Mouse (Mus musculus) urinary bladder, postnatal 36 days (tissue): Measurements from ENCODE around the gene D17H6S53E.
"Not testable (repeated sequence)": the region's sequence is repeated elsewhere in the genome, so short reads cannot be mapped to it uniquely, and the experiment has no call there.

ENCODE experiments used
- DNase-seq, 2 experiments: peaks; one replicate each; pipeline ENCODE4 v3.0.0; 2022; ENCODE audit warnings: low spot score in 2 of 2, mixed read lengths in 1 of 2

Gene D17H6S53E

GRCm38 (mm10) chr17:35101161-35101560, 25.0 kb upstream of the D17H6S53E start:
- no peak for DNase-seq

DNA sequence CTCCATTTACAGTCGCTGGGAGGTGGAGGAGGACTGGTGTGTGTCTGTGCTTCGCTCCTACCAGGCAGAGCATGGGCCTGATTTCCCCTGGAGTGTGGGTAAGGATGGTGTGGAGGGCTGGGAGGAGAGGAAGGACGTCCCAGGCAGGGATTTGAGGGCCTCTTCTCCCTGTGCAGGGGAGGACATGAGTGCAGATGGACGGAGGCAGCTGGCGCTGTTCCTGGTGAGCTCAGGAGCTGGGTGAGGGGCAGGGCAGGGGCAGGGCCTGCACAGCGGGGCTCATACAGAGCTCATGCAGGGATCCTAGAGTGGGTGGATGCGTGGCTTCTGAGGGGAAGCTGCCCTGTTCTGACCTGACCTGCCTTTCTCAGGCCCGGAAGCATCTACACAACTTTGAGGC, 23.9 kb upstream of the D17H6S53E start:
- no peak for DNase-seq

DNA sequence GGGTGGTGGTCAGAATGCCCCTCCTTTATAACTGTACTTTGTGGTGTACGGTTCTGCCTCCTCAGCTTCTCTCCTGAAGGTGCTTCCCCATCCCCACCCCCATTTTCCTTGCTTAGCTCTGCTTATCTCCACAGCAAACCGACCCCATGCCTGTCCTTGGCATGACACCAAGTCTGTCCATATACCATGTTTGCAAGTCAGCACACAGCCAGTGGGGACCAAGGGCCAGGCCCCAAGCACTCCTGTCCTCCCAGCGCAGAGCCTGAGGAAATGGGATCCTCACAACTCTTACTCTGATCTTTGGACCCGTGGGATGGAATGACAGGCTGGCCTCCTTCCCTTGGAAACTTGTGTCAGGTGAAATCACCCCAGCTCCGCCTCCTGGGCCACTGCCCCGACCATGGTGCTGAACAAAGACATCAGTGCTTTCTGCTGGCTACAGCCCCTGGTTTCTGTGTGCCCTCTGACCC, 22.9 kb upstream of the D17H6S53E start:
- DNase-seq = no peak

GRCm38 (mm10) chr17:35104079-35104478, 22.1 kb upstream of the D17H6S53E start:
- no peak for DNase-seq

DNA sequence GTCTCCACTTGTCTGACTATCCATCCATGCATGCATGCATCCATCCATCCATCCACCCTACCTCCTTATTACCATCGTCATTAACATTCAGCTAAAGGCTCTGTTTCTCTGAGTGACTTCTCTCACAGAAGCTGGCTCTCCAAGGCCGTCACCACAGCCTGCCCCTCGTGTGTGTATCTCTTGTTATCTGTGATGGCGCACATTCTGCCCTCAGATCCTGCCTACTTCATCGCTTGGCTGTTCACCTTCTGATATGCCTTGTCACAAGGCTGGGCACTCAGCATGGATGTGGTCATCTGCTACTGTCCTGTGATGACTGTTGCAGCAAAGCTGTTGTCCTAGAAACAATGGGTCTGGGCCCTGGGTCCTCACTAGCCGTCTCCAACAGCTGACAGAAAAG, 21.4 kb upstream of the D17H6S53E start:
- DNase-seq = no peak

GRCm38 (mm10) chr17:35105740-35106389, 20.3 kb upstream of the D17H6S53E start:
- peak in 1 of 2 experiments; percentile 34 for DNase-seq

GRCm38 (mm10) chr17:35106522-35106921, 19.7 kb upstream of the D17H6S53E start:
- no peak for DNase-seq

DNA sequence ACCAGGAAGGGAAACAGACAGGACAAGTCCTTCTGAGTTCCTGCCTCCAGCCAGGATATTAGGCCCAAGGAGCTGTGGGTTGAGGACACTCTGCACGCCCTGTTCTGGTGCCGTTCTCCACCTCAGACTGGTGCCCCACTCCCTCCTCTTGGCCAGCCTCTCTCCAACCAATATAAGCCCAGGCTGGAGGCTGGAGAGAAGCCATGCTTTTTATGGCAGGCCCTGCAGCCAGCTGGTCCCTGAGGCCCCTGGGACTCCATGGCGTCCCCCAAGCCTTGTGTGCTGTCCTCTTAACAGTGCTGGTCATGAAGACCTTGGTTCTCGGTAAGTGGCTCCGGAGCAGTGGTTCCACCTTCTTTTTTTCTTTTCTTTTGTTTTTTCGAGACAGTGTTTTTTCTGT, 18.1 kb upstream of the D17H6S53E start, which contains the start of gene Ly6g5c:
TSS of gene Ly6g5c (plus strand) at position 183 of the 400 bp plus-strand sequence.
- DNase-seq = no peak

DNA sequence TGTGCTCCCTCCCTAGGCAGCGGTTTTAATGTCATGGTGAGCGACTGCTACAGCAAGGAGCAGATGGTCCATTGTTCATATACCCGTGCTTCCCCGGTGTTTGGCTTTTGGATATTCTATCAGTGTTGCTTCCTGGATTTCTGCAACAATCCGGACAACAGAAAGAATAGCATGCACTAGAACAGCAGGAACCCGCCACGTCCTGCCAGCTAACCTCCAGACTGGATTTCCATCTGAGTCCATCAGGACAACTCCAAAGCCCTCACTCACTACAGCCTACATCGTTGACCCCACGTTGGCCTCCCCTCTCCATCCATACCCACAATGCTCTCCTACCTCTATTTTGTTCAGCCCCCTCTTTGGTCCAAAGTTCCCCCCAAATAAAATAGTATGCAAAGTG, 14.4 kb upstream of the D17H6S53E start:
- DNase-seq = no peak

- no peak for DNase-seq
These were observed 10.8 kb upstream of the D17H6S53E start, which contains the start of gene Ly6g5b for GRCm38 (mm10) chr17:35115046-35116019. Ly6g5b (minus strand) TSS chr17:35115428.

- DNase-seq = peak in 1 of 2 experiments; percentile 43
These were observed 5.4 kb upstream of the D17H6S53E start for GRCm38 (mm10) chr17:35120745-35121142.

DNA sequence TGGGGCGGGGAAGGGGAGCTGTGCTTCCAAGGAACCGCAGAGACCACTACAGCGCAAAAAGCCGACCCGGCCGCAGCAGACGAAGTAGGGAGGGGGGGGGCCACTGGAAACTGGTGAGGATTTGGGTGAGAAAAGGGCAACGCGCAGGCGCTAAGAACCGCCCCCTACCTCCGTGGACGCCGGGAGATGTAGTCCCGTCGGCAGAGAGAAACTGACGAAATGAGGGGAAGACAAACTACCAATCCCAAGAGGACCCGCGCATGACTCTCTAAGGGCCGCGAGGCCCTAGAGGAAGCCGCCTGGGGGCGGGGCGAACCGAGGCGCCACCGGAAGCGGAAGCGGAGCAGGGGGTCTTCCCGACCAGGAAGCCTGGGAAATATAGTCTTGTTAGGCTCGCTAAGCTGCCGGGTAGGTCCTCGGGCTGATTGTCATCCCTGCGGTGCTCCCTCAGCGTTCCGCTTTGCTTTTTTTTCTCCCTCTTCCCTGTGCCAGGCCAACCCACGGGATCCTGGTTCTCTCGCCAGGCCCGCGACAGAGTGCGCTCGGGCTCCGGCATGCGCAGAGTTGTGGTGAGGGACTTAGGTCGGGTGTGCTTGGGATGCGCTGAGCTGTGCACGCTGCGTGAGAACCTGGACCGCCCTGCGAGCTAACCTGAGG, 4.9 kb upstream of the D17H6S53E start, which contains the start of gene Gpank1:
TSS of gene Gpank1 (plus strand) at position 313 of the 657 bp plus-strand sequence.
- DNase-seq = peak; percentile 94 to 98

GRCm38 (mm10) chr17:35121871-35122303, 4.3 kb upstream of the D17H6S53E start, which contains the start of gene Csnk2b:
Csnk2b (minus strand) TSS chr17:35122053.
- no peak for DNase-seq

DNA sequence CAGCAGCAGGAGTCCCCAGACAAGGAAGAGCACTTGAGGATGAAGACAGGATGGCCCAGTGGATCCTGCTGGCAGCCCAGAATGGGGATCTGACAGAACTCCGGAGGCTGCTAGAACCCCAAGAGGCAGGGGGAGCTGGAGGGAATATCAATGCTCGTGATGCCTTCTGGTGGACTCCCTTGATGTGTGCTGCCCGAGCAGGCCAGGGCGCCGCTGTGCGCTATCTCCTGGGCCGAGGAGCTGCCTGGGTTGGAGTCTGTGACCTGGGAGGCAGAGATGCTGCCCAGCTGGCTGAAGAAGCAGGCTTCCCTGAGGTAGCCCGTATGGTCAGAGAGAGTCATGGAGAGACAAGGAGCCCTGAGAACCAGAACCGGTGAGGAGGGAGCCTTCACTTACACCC, 2.9 kb upstream of the D17H6S53E start:
- DNase-seq = not testable (repeated sequence)

DNA sequence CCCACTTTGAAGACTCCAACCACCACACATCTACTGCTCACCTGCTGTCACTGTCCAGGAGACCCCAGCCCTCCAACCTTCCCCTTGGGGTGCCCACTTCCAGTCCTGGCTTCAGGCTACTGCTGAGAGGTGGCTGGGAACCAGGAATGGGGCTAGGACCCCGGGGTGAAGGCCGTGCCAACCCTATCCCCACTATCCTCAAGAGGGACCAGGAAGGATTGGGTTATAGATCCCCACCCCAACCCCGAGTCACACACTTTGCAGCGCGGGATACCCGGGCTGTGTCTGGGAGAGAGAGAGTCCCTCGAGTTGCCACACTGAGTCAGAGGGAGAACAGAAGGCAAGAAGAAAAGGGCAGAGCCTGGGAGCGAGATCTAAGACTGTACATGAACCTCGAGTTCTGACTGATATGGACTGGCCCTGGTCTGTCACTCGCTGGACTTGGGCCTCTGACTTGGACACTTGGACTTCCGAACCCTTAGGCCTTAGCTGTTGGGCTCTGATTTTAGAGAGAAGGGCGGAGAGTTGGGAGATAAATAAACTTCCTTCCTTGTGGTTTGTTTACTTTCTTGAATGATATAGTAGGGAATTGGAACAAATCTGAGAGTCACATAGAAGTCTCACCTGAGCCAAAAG, 1.8 kb upstream of the D17H6S53E start:
- not testable (repeated sequence) for DNase-seq

DNA sequence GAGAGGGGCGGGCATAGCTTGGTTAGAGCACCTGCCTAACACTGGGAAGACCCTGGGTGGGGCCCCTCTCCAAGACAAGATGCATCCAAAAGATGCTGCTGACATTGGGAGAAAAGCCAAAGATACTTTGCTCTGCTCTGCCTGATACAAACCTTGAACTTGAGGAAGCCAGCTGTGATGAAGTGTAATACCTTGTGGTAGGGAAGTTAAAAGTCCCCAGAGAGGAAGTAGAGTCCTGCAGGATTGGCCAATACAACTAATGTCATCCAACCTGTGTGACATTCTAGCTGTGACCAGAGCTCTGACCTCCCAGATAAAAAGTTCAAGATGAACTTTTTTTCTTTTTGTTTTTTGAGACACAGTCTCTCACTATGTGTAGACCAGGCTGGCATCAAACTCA, 1.1 kb upstream of the D17H6S53E start:
- no peak for DNase-seq

- no peak for DNase-seq
These were observed 595 bp upstream of the D17H6S53E start for GRCm38 (mm10) chr17:35125578-35125977.

- DNase-seq = no peak
These were observed 844 bp downstream of the D17H6S53E start for GRCm38 (mm10) chr17:35127017-35127416.

DNA sequence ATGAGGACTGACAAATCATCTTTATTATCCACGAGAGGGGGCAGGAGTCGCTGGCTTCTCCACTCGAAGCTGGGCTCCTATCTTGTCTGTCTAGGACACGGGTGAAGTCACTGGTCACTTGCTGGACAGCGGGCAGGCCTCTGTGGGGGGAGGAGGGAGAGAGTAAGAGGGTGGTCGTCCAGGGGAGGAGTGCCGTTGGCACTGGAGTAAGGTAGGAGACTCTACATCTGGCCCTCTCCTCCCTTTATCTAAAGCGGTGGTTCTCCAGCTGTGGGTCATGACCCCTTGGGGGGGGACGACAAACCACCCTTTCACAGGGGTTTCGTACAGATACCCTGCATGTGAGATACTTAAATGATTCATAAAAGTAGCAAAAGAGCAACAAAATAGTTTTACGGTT, 2.8 kb downstream of the D17H6S53E start:
- DNase-seq = no peak

- no peak for DNase-seq
These were observed 4.9 kb downstream of the D17H6S53E start for GRCm38 (mm10) chr17:35131038-35131437.

DNA sequence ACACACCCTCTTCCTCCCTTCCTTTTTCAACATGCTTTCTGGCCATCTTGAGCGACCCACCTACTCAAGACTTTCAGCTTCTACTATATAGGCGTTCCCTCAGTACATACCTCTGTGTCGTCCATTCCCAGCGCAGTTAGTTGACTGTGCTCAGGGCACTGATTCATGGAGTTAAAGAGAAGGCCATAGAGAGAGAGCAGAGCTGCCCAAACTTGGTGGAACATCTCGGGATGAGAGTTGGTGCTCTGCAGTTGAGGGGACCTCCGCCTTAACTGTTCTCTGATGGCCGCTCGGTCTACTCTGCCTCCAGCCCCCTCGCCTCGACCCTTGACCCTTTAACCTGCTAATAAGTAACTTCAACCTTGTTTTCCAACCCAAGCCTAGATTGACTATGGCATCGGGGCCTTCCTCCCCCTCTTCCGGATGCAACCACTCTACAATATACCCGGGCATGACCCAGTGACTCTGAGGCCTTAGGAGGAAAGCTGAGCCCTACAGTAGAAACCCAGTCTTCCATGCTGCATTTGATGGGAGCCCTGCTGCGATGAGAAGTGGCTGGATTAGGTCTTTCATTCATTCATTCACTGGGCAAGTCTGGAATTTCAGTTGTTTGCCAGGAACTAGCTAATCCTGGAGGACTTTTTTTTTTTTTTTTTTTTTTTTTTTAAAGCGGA, 5.5 kb downstream of the D17H6S53E start, which contains the start of gene Apom:
TSS of gene Apom (minus strand) at position 551 of the 674 bp plus-strand sequence.
- no peak for DNase-seq
